Mouse (Mus musculus) limb, embryonic 15.5 days (tissue): ENCODE measurements at regions not wholly inside any gene's neighbourhood (a gene's known extent, or its start where the extent isn't known, plus 50 kb on each side); places are given as distances from the start of the nearest gene placed in this dataset.

ENCODE experiments used
- ATAC-seq: fragments of 200-750 bp; cut with Nextera tagmentation; 2 replicates; pipeline ENCODE4 v1.8.0; 2017; ENCODE audit warnings: low read depth, moderate TSS enrichment; ENCODE audit not compliant: insufficient number of reproducible peaks, low FRiP score, low TSS enrichment
- H3K27ac ChIP-seq: fragments of 300-500 bp; sonication (generic); 2 replicates; pipeline ENCODE4 v1.5.1; 2015; ENCODE audit warnings: moderate library complexity, mild to moderate bottlenecking, inconsistent platforms
- H3K27me3 ChIP-seq: fragments of 300-500 bp; sonication (generic); 2 replicates; pipeline ENCODE4 v1.6.1; 2015; ENCODE audit warnings: inconsistent platforms
- H3K36me3 ChIP-seq: fragments of 300-500 bp; sonication (generic); 2 replicates; pipeline ENCODE4 v1.6.1; 2015; ENCODE audit warnings: inconsistent platforms
- H3K4me1 ChIP-seq: fragments of 300-500 bp; sonication (generic); 2 replicates; pipeline ENCODE4 v1.6.1; 2015; ENCODE audit warnings: inconsistent platforms
- H3K4me2 ChIP-seq: fragments of 300-500 bp; sonication (generic); 2 replicates; pipeline ENCODE4 v1.6.1; 2015; ENCODE audit warnings: mild to moderate bottlenecking, inconsistent platforms
- H3K4me3 ChIP-seq: fragments of 300-500 bp; sonication (generic); 2 replicates; pipeline ENCODE4 v1.5.1; 2015; ENCODE audit warnings: mild to moderate bottlenecking, inconsistent platforms
- H3K9ac ChIP-seq: fragments of 300-500 bp; sonication (generic); 2 replicates; pipeline ENCODE4 v1.6.1; 2015; ENCODE audit warnings: inconsistent platforms
- H3K9me3 ChIP-seq: fragments of 300-500 bp; sonication (generic); 2 replicates; pipeline ENCODE4 v1.6.1; 2016; ENCODE audit warnings: inconsistent platforms
- WGBS: fragments of 180-500 bp; shearing (Covaris S2); methylation state at CpG from one replicate; pipeline ENCODE4 v1.1.7; 2015; 5-methylcytosine and 5-hydroxymethylcytosine counted together

DNA sequence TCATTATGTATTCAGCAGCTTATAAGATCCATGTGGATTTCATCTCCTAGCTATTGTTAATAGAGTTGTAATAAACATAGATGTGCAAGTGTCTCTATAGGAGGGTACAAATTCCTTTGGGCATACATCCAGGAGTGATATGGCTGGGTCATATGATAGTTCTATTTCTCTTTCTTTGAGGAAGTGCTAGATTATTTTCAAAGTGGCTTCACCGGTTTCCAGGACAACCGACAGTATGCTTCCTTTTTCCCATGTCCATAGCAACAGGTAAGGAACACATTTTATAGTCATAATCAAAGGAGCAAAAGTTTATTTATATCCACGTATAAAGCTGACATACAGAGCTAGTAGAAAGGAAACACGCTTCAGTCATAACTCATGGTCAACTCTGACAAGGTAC lies 710.2 kb upstream of the Tenm4 start:
- no peak overlapping the region for H3K4me2 ChIP-seq
- no peak overlapping the region for H3K27ac ChIP-seq
- 83% methylated on average over 4 of the region's 4 CpGs for WGBS
- no peak overlapping the region for H3K4me3 ChIP-seq
- no peaks in the 10 kb centered on the region for H3K27me3 ChIP-seq
- no peak overlapping the region for H3K9ac ChIP-seq
- H3K36me3 ChIP-seq: no peaks in the 10 kb centered on the region
- H3K4me1 ChIP-seq: no peaks in the 10 kb centered on the region
- H3K9me3 ChIP-seq: no peaks in the 10 kb centered on the region
- no peak for ATAC-seq

DNA sequence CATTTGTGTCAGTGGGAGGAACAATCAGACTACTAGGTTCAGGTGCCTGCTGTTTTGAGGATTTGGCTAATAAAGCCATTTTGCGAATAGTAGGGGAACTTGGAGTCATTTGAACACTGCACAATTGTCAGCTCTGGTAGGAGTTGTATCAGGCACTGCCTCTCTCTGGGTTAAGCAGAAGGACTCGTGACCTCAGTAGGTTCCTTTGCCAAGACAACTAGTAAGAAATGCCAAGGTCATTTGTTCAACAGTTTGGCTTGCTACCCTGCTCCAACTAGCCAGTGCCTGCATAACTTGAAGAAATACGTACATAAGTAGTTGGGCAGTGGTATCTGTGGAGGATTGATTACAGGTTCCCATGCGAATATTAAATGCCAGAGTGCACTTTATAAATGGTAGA lies 705.5 kb upstream of the Tenm4 start:
- no peak for ATAC-seq
- H3K4me3 ChIP-seq: no peak overlapping the region
- 82% methylated on average over 4 of the region's 4 CpGs for WGBS
- no peaks in the 10 kb centered on the region for H3K4me1 ChIP-seq
- H3K27me3 ChIP-seq: no peaks in the 10 kb centered on the region
- H3K27ac ChIP-seq: no peak overlapping the region
- H3K9ac ChIP-seq: no peak overlapping the region
- H3K36me3 ChIP-seq: no peaks in the 10 kb centered on the region
- H3K9me3 ChIP-seq: no peaks in the 10 kb centered on the region
- H3K4me2 ChIP-seq: no peak overlapping the region

- no peaks in the 10 kb centered on the region for H3K4me1 ChIP-seq
- no peaks in the 10 kb centered on the region for H3K36me3 ChIP-seq
- no peaks in the 10 kb centered on the region for H3K9me3 ChIP-seq
- no peak overlapping the region for H3K4me3 ChIP-seq
- WGBS: 37% methylated on average over 3 of the region's 3 CpGs
- H3K4me2 ChIP-seq: no peak overlapping the region
- no peak for ATAC-seq
- H3K27ac ChIP-seq: no peak overlapping the region
- no peak overlapping the region for H3K9ac ChIP-seq
- H3K27me3 ChIP-seq: no peaks in the 10 kb centered on the region
These were observed 704.0 kb upstream of the Tenm4 start for GRCm38 (mm10) chr7:95467028-95467427.

DNA sequence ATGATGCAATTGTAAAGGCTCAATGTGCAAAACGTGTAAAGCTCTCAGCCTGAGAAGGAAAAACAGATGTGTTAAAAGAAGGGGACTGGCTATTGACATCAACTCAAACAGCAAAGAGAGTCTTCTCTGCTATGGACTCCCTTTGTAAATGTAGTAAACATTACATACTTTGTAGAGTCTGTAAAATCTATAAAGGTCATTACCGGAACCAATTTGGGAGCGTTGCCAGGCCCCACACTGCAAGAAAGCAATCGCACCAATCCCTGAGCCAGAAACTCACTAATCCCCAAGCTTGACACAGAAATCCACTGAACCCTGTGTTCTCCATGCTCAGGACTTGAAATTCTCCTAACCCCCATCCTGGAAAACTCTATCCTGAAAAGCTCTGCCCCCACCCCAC lies 697.2 kb upstream of the Tenm4 start:
- Histone ChIP-seq H3K4me2 (no peak overlapping the region), H3K9ac (no peak overlapping the region), H3K27ac (no peak overlapping the region), H3K4me1 (no peaks in the 10 kb centered on the region), H3K9me3 (no peaks in the 10 kb centered on the region), H3K36me3 (no peaks in the 10 kb centered on the region), H3K4me3 (no peak overlapping the region), H3K27me3 (no peaks in the 10 kb centered on the region)
- 0 out of 2 replicates have a peak, but pooled peaks have one; percentile 14 for ATAC-seq
- 31% methylated on average over 4 of the region's 4 CpGs for WGBS

DNA sequence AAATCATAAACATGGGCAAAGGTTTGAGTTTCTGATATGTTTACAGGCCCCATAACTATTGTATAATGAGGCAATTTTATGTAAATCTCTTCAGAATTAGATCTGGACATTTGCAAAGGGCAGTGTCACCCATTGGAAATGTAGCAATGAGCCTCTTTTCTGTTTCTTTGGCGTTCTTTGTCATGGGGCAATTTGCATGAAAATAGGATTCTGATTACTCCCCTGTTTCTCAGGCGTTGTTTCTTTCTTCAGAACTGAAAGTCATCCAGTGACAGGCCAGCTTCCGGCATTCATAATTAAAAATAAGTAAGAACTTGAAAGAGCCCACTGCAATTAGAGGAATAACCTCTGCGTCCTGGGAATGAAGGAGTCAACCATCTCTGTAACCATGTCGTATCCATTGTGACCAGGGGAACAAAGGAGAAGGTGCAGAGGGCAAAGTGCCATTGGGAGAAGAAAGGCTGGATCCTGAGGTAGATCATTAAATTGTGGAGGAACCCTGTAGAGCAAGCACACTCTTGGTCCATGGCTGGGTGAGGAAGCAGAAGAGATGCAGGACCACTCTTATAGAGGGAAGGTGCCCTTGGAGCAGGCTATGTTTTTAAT lies 690.8 kb upstream of the Tenm4 start:
- H3K4me2 ChIP-seq: no peak overlapping the region
- H3K9ac ChIP-seq: no peak overlapping the region
- 64% methylated on average over 5 of the region's 5 CpGs for WGBS
- H3K4me1 ChIP-seq: no peaks in the 10 kb centered on the region
- no peak for ATAC-seq
- no peaks in the 10 kb centered on the region for H3K36me3 ChIP-seq
- H3K9me3 ChIP-seq: no peaks in the 10 kb centered on the region
- no peak overlapping the region for H3K27ac ChIP-seq
- H3K27me3 ChIP-seq: no peaks in the 10 kb centered on the region
- no peak overlapping the region for H3K4me3 ChIP-seq

GRCm38 (mm10) chr7:95489666-95490065 lies 681.4 kb upstream of the Tenm4 start:
- no peak overlapping the region for H3K4me2 ChIP-seq
- H3K9ac ChIP-seq: no peak overlapping the region
- 10% methylated on average over 4 of the region's 4 CpGs for whole genome bisulfite sequencing
- no peaks in the 10 kb centered on the region for H3K27me3 ChIP-seq
- no peaks in the 10 kb centered on the region for H3K36me3 ChIP-seq
- H3K9me3 ChIP-seq: no peaks in the 10 kb centered on the region
- H3K27ac ChIP-seq: no peak overlapping the region
- no peaks in the 10 kb centered on the region for H3K4me1 ChIP-seq
- H3K4me3 ChIP-seq: no peak overlapping the region
- ATAC-seq: no peak

DNA sequence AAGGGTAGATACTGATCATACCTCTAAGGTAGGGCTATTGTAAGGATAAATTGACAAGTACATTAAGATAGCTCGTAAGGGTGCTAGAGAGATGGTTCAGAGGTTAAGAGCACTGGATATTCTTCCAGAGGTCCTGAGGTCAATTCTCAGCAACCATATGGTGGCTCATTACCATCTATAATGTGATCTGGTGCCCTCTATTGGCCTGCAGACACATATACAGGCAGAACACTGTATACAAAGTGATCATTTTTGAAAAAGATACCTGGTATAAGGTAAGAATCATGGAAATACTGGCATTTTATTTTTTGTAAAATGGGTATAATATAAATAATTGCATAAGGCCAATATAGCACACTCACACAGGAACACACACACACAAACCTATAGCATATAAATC lies 676.3 kb upstream of the Tenm4 start:
- Histone ChIP-seq H3K9ac (no peak overlapping the region), H3K4me3 (no peak overlapping the region), H3K27me3 (no peaks in the 10 kb centered on the region), H3K36me3 (no peaks in the 10 kb centered on the region), H3K4me1 (no peaks in the 10 kb centered on the region), H3K4me2 (no peak overlapping the region), H3K27ac (no peak overlapping the region), H3K9me3 (no peaks in the 10 kb centered on the region)
- ATAC-seq: no peak
- 73% methylated on average over 1 of the region's 1 CpGs for WGBS

- Histone ChIP-seq H3K27me3 (no peaks in the 10 kb centered on the region), H3K27ac (no peak overlapping the region), H3K4me3 (no peak overlapping the region), H3K36me3 (no peaks in the 10 kb centered on the region), H3K4me1 (no peaks in the 10 kb centered on the region), H3K9me3 (no peaks in the 10 kb centered on the region), H3K4me2 (no peak overlapping the region), H3K9ac (no peak overlapping the region)
- 22% methylated on average over 6 of the region's 6 CpGs for whole genome bisulfite sequencing
- no peak for ATAC-seq
These were observed 668.1 kb upstream of the Tenm4 start for GRCm38 (mm10) chr7:95502959-95503358.

- H3K27me3 ChIP-seq: no peaks in the 10 kb centered on the region
- no peak overlapping the region for H3K9ac ChIP-seq
- H3K27ac ChIP-seq: no peak overlapping the region
- WGBS: 70% methylated on average over 3 of the region's 3 CpGs
- H3K4me2 ChIP-seq: no peak overlapping the region
- no peaks in the 10 kb centered on the region for H3K4me1 ChIP-seq
- H3K9me3 ChIP-seq: no peaks in the 10 kb centered on the region
- no peak for ATAC-seq
- H3K4me3 ChIP-seq: no peak overlapping the region
- H3K36me3 ChIP-seq: no peaks in the 10 kb centered on the region
These were observed 623.8 kb upstream of the Tenm4 start for GRCm38 (mm10) chr7:95547256-95547655.

DNA sequence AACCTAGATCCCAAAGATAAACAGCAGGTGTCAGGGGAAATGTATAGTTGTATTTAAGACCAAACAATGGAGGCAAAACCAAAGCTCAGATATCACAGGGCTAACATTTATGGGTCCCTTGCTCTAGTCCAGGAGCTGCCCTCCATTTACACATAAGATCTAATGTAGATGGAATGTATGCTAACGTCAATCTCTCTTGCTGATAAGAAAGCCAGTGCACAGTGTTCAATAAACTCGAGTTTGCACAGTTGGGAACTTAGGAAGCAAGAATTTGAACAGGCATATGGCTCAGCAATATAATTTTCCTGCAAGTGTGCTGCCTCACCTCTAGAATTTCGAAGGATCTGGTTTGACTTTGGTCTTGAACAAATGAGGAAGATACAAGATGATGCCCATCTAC lies 620.9 kb upstream of the Tenm4 start:
- no peaks in the 10 kb centered on the region for H3K9me3 ChIP-seq
- H3K4me1 ChIP-seq: no peaks in the 10 kb centered on the region
- no peak for ATAC-seq
- no peak overlapping the region for H3K4me3 ChIP-seq
- no peaks in the 10 kb centered on the region for H3K27me3 ChIP-seq
- WGBS: 46% methylated on average over 3 of the region's 3 CpGs
- H3K9ac ChIP-seq: no peak overlapping the region
- no peak overlapping the region for H3K4me2 ChIP-seq
- H3K36me3 ChIP-seq: no peaks in the 10 kb centered on the region
- no peak overlapping the region for H3K27ac ChIP-seq

DNA sequence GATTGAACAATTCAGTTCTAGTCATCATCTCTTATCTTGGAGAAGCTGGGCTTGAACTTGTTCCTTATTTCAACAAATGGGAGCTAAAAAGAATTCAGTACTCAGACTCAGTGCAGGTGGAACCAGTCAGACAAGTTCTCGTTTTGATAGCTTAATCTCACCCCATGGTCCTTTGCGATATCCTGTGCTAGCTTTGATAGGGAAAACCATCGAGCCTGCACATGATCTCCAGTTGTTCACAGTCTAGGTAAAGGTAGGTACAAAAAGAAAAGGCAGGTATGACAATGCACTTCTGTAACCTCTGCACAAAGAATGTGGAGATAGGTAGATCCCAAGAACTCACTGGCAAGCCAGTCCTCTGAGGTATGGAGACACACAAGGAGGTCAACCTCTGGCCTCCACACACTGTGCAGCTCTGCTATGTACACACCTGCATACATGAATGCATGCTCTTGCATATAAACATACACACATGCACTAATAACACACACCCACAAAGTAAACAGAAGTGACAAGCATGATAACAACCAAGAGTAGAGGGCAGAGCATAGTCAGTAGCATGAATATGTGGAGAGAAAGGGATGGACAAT lies 619.2 kb upstream of the Tenm4 start:
- H3K4me1 ChIP-seq: no peaks in the 10 kb centered on the region
- H3K4me3 ChIP-seq: no peak overlapping the region
- no peak overlapping the region for H3K27ac ChIP-seq
- WGBS: 70% methylated on average over 3 of the region's 3 CpGs
- H3K27me3 ChIP-seq: no peaks in the 10 kb centered on the region
- H3K36me3 ChIP-seq: no peaks in the 10 kb centered on the region
- H3K9me3 ChIP-seq: no peaks in the 10 kb centered on the region
- H3K4me2 ChIP-seq: no peak overlapping the region
- H3K9ac ChIP-seq: no peak overlapping the region
- no peak for ATAC-seq

DNA sequence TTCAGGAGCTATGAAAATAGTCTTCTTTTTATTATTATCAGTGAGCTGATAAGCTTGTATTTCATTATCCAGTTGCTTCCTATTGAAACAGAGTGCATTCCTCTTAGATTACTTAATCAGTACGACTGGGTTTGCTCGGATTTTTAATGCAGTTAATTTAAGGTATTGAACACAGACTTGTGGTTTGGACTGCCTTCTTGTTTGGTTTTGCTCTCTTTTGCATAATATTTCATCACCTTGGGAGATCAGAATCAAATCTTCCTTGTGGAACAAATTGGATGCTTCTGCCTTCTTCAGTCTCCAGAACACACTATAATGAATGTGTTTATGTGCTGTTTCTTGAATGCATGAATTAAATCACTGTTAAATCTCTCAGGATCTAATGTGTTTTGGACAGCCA lies 612.5 kb upstream of the Tenm4 start:
- Histone ChIP-seq H3K36me3 (no peaks in the 10 kb centered on the region), H3K27me3 (no peaks in the 10 kb centered on the region), H3K4me3 (no peak overlapping the region), H3K9ac (no peak overlapping the region), H3K9me3 (no peaks in the 10 kb centered on the region), H3K4me2 (no peak overlapping the region), H3K27ac (no peak overlapping the region), H3K4me1 (no peaks in the 10 kb centered on the region)
- no peak for ATAC-seq
- WGBS: 53% methylated on average over 2 of the region's 2 CpGs

DNA sequence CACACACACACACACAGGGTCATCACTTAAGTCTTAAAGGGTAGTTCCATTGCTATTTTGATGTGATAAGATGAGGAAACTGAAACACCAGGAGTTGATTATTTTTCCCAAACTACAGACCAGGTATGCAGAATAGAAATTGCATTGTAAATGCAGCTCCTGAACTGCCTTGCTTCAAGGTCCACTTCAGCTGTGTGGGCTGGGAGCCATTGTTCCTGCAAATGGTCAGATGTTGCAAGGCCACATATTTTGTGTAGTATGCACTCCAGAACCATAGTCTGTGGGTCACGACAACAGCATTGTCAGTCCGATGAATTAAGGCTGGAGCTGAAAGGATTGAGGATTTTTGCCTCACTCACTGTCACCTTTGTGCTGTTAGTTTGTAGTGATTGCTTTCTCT lies 592.4 kb upstream of the Tenm4 start:
- no peak for ATAC-seq
- no peaks in the 10 kb centered on the region for H3K4me1 ChIP-seq
- WGBS: 92% methylated on average over 2 of the region's 2 CpGs

More for the DNA sequence above, 592.4 kb upstream of the Tenm4 start:
- Histone ChIP-seq H3K4me3 (no peak overlapping the region), H3K4me2 (no peak overlapping the region), H3K36me3 (no peaks in the 10 kb centered on the region), H3K27ac (no peak overlapping the region), H3K27me3 (no peaks in the 10 kb centered on the region), H3K9me3 (no peaks in the 10 kb centered on the region), H3K9ac (no peak overlapping the region)
